Mouse (Mus musculus) spleen, adult 2 months (tissue): Measurements from ENCODE around the gene Rab40c.

Experiments
- CTCF ChIP-seq: fragments of 200-500 bp; IDR thresholded peaks from 2 replicates; pipeline ENCODE4 v1.5.1; 2011; ENCODE audit warnings: mild to moderate bottlenecking, inconsistent platforms; ENCODE audit not compliant: insufficient read depth, insufficient read length, insufficient replicate concordance; ENCODE audit errors: extremely low read depth
- POLR2A ChIP-seq: fragments of 200-500 bp; IDR thresholded peaks from 2 replicates; pipeline ENCODE4 v1.6.1; 2011; ENCODE audit warnings: low read depth, low read length, inconsistent platforms

DNA sequence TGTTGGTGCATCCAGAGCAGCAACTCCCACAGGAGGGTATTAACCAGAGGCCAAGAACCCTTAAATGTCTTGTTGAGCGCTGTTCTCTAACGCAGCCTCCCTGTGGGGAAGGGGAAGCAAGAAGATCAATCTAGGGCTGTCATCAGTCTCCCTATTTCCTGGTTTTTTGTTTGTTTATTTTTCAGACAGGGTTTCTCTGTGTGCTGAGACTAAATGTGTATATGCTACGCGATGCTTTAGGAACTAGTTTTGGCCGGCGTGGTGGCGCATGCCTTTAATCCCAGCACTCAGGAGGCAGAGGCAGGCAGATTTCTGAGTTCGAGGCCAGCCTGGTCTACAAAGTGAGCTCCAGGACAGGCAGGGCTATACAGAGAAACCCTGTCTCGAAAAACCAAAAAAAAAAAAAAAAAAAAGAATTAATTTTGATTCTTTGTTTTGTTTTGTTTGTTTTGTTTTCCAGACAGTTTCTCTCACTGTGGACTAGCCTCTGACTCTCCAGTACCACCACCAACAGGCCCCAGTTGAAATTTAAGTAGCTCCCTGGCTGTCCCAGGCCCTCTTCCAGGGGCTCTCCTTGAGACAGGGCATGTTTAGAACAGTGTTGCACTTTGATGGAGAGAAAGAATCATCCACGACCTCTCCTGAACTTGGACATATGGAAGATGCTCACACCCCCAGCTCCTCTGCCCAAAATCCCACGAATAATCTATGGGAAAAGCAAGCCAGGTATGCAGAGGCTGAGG lies 46.0 kb downstream of the Rab40c start:
- no peak for TF ChIP-seq CTCF
- TF ChIP-seq POLR2A: no peak
